Mouse (Mus musculus): ENCODE results near the gene Fam107b. TPM values are rescaled to one million over a fixed set of nuclear protein-coding genes. Genes with fewer than 3 reads are reported as not detected.
"Not testable (repeated sequence)": the region's sequence is repeated elsewhere in the genome, so short reads cannot be mapped to it uniquely, and the experiment has no call there.

Gene Fam107b
- total RNA-seq, 4 experiments from 2014 or later = 9.5 to 20.1 (median 14.6) TPM

GRCm38 (mm10) chr2:3713212-3713681 is 143.0 kb downstream of the Fam107b start:
- DNase-seq = peak; percentile 89

- no peak for DNase-seq
Observed at GRCm38 (mm10) chr2:3713682-3714361, 143.5 kb downstream of the Fam107b start.

GRCm38 (mm10) chr2:3714511-3714910 is 144.2 kb downstream of the Fam107b start:
- DNase-seq = no peak

- DNase-seq = no peak
Observed at GRCm38 (mm10) chr2:3715424-3715823, 145.1 kb downstream of the Fam107b start.

- DNase-seq = no peak
Observed at GRCm38 (mm10) chr2:3717268-3717667, 147.0 kb downstream of the Fam107b start.

GRCm38 (mm10) chr2:3717847-3718246 is 147.6 kb downstream of the Fam107b start:
- no peak for DNase-seq

GRCm38 (mm10) chr2:3719436-3720121 is 149.3 kb downstream of the Fam107b start:
- not testable (repeated sequence) for DNase-seq

GRCm38 (mm10) chr2:3721107-3721506 is 150.8 kb downstream of the Fam107b start:
- DNase-seq = no peak

- no peak for DNase-seq
Observed at GRCm38 (mm10) chr2:3721974-3722373, 151.7 kb downstream of the Fam107b start.

GRCm38 (mm10) chr2:3723391-3724106 is 153.3 kb downstream of the Fam107b start:
- no peak for DNase-seq

GRCm38 (mm10) chr2:3726501-3727078 is 156.3 kb downstream of the Fam107b start:
- no peak for DNase-seq

- DNase-seq = no peak
Observed at GRCm38 (mm10) chr2:3727225-3727930, 157.1 kb downstream of the Fam107b start.

- no peak for DNase-seq
Observed at GRCm38 (mm10) chr2:3728090-3728489, 157.8 kb downstream of the Fam107b start.

- no peak for DNase-seq
Observed at GRCm38 (mm10) chr2:3729586-3729985, 159.3 kb downstream of the Fam107b start.

- no peak for DNase-seq
Observed at GRCm38 (mm10) chr2:3730744-3731143, 160.5 kb downstream of the Fam107b start.

- no peak for DNase-seq
Observed at GRCm38 (mm10) chr2:3731316-3732015, 161.2 kb downstream of the Fam107b start.

GRCm38 (mm10) chr2:3737917-3738694 is 167.8 kb downstream of the Fam107b start:
- no peak for DNase-seq

- no peak for DNase-seq
Observed at GRCm38 (mm10) chr2:3738734-3739133, 168.4 kb downstream of the Fam107b start.

GRCm38 (mm10) chr2:3739351-3739961 is 169.2 kb downstream of the Fam107b start:
- DNase-seq = no peak

- DNase-seq = no peak
Observed at GRCm38 (mm10) chr2:3740256-3740655, 170.0 kb downstream of the Fam107b start.

Data from adrenal gland, adult 8-10 months (tissue).